Mouse (Mus musculus) T-cell, adult 2 months (primary cell): ENCODE results near the gene Lpp.

Experiments used
- DNase-seq: peaks from one replicate; pipeline ENCODE4 v3.0.0; 2022; ENCODE audit warnings: low spot score

The Lpp gene

DNA sequence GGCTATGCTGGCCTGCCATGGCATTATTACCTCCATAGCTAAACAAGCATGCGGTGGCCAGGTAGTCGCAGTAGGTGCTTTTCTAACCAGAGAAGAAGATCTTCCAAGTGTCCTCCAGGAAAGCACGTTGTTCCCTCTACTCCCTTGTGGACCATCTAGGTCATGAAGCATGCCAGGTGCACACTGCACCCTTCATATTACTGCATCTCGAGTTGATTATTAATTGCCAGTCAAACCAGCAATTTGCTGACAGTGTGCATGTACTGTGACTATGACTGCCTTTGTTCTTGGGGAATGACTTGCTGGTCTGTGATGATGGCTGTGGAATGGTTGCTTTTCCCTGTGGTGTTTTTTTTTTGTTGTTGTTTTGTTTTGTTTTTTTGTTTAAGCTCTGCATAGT, 45.1 kb downstream of the Lpp start:
- no peak for DNase-seq

DNA sequence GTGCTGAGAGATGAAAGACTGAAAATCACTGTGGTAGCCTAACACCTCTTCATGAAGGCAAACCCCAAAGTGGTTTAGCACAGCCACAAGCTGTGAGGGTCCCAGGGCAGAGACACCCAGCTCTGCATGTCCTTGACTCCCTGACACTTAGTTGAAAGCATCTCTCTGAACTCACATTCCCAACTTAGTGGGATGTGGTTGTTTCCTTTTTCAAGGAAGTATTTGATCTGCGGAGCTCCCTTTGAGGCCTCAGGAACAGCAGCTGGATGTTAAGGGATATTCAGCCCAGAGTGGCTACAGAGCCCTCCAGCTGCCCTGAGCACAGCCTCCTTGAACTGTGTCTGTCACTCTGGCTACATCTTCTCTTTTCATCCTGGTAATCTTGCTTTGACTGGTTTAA, 48.0 kb downstream of the Lpp start:
- no peak for DNase-seq

DNA sequence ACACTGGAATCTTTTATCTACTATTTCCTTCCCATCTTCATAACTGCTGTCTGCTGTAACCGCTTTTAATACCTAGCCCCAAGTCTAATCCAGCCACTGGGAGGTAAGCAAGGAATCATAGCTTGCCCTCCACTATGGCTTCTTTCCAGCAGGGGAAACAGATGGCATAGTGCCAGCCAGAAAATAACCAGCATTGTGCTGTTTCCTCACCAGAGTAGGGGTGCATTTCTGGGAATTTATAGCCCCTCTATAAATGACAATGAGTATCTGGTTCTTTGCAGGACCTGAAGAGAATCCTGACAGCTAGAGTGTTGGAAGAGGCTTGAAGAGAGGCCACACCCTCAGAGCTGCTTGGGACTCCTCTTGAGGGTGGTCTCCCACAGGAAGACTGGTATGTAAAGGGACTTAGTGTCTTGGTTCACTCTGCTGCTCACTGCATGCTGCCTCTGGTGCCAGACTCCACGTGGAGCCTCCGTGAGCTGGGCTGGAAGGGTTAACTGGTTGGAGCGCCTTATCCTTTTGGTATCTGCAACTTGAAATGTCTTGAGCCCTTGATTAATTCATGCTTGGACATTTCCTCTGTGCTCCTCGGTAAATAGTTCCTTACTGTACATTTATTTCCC, 49.3 kb downstream of the Lpp start:
- DNase-seq = no peak

DNA sequence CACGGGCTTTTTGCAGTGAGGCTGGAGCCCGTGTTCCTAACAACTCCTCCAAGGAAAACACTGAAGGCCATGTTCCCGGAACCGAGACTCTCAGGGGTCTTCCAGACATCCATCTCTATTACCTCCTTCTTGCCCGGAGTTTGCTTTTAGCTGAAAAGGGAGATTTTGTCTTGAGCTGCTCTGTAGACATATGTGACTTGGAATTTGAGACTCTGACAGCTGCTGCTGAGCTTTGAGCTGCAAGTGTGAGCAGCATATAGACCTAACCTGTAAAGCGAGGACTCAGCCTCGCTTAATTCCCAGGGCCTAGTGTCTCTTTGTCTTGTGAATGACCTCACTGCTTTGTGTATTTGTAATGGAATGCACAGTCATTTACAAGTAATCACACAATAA, 49.8 kb downstream of the Lpp start:
- DNase-seq = no peak

DNA sequence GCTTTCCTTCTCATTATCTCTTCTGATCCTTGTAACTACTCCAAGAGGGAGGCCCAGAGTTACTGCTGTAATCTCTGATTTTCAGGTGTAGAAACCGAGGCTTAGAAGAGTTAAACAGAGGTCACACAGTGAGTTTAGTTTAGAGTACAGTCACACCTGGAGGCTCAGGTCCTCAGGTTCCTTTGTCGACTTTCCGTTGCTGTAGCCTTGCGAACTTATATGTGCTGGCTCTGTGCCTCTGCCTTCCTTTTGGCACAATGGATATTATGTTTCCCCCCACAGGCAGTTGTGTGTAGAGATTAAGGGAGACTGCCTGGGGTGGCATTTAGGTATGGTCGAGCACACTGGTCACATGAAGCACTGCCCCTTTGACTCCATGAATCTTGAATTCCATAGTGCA, 50.2 kb downstream of the Lpp start:
- no peak for DNase-seq

DNA sequence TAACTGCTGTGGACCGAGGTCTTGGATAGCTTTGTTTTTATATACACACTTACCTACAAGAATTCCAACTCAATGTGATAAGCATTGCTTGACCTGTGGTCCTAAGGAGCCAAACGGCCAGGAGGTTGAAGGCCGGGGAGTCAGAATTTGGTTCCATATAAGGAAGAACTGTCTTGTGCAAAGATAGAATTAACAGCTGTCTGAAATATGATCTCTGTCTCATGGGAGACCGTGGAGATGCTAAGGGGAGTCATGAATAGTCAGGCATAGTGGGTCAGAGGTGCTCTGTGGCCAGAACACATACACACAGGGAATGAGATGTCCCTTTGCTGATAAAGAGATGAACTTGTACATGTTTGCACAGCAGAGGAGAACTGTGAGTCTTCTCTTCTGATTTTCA, 51.5 kb downstream of the Lpp start:
- no peak for DNase-seq

DNA sequence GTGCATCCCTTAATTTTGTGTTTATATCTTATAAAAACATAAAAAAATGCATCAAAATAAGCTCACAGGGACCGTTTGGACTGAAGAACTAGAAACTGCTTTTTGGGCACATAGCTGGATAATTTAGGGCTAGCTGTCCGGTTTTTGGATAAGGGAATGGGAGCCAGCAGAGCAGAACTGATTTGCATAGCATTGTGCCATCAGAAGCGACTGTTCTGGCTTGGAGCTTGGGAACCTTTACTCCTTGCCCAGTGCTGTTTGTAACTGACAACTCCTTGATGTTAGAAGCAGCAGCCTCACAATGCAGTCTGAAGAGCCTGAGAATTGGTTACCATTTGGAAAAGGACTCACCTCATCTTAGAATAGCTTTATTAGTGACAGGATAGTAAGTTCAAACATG, 52.2 kb downstream of the Lpp start:
- no peak for DNase-seq

DNA sequence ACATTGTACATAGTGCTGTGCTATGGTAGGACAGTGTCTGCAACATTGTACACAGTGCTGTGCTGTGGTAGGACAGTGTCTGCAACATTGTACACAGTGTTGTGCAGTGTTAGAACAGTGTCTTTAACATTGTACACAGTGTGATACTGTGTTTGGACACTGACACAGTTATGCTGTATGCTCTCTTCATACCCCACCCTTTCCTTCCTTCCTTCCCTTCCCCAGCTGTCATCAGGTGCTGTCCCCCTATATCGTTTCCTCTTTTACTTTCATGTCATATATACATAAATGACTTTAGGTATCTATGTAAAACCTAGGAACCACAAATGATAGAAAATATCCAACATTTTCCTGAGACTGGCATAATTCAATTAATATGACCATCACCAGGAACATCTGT, 53.1 kb downstream of the Lpp start:
- no peak for DNase-seq

DNA sequence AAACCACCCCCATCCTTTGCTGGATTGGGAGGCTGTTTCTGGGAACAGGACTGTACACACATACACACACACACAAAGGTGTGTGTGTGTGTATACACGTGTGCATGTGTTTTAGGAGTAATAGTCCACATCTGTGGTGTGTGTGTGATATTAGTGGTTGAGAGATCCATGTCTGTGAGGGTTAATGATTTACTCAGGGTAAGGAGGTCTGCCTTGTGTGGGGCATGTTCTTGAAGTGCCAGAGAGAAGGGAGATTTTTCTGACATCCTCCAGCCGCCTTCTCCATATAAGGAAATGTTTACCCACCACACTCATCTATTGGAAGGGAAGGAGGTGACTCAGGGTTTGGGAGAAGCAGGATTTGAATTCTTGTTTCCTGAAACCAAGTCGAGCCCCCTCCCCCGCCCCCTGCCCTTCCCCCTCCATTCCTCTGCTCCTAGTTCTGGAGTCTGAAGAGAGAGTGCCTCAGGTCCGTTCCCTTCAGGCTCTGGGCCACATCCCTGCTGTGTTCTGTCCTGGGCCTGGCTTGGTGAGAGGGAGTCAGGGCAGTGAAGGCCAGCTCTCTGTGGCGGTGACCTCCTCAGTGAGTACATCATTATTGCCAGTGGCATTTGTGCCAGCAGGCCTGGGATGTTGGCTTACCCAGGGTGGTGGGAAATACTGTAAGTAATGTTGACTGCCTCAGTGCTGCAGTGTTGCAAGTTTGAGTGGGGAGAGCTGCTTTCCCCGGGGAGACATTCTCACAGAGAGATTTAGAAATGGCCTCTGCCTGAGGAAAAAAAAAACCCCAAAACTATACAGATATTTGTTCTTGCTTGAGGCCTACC, 54.6 kb downstream of the Lpp start:
- no peak for DNase-seq

DNA sequence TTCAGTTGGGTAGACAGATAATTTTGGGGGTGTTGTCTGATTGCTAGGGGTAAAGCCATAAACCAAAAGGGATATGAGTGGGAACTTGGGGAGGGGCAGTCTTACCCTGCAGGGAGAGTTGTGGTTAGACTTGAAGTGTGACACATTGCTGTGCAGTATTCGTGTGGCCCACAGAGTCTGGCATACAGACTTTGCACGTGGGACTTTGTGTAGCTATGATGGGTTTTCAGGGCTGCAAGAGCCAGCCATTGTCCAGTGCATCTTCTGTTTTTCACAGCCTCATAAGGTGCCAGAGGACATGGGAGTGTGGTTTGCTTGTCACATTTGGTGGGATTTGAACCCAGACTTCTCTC, 55.2 kb downstream of the Lpp start:
- DNase-seq = peak; percentile 23

DNA sequence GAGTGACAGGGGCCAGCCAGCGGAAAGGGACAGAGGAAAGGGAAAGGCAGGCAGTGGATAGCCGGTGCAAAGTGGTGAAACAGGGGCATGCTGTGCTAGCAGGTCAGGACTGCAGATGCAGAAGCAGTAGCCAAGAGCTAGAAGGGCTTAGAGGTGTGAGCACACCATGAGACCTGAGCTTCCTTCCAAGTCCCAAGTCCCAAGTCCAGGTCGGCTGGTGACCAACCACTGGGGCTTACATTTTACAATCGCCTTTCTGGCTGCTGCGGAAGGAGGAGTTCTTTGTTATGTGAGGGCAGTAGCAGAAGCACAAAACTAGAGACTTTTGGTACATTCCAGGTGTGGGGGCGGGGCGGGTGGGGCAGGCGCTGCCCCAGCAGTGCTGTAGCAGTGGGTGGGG, 56.5 kb downstream of the Lpp start:
- no peak for DNase-seq

DNA sequence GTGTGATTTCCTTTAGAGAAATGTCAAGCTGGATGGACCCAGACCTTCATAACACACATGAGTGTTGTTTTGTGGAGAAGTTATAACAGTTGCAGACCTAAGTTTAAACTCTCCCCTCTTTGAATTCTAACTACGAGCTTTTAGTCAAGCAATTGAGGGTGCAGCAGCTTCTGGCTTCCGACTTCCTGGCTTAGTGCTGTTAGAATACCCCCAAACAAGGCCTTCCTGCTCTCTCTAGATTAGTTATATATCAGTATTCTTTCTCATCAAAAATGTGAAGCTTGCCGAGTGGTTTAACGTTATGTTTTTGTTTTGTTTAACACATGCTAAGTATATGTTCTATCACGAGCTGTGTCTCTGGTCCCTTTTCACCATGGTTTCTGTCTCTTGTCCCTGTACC, 56.9 kb downstream of the Lpp start:
- DNase-seq = peak; percentile 39

DNA sequence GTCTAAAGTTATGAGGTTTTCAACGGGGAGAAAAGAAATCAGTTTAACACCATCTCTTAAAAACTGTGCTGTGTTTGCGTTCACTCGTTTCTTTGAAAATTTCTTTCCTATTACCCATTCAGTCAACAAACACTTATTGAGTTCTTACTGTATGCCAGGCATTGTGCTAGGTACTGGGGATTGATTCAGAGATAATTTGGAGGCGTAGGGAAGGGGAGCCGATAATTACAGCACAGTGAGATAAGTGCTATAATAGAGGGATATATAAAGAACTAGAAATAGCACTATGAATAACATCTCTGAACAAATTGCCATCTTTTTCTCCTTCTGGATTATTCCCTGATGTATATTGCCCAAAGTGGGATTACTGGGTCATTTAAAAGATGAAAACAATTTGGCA, 57.8 kb downstream of the Lpp start:
- no peak for DNase-seq

DNA sequence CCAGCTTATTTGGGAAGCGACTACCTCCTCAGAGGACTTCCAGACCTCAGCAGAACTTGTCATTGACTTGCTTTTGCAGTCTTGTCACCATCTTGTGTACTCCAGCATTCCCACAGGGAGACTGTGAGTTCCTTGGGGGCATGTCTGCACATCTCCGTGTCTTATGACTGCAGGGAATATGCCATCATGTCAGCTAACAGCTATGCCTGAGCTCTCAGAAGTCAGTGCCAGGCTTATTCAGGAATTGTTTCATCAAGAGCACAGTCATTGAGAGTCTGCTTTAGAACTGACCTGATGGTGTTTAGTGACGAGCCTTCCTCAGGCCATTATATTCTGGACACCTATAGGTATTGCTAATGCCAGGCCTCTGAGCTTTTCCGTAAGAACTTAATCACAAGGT, 60.2 kb downstream of the Lpp start:
- no peak for DNase-seq

DNA sequence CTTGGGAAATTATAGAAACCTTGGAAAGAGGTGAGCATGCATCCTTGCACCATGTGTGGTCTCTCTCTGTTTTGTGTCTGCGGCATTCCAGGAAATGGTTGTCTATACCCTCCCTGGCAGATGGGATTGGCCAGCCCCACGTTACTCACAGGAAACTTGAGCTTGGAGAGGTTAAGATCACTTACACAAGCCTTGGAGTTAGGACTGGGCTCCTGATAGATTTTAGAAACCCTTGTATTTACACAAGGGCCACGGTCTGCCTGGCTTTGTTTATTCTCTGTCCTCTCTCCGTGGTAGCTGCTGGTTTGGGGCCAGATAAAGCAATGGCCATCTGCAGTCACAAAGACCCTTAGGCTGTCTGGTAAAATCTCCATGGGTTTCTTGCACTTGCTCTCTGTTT, 61.2 kb downstream of the Lpp start:
- DNase-seq = no peak

DNA sequence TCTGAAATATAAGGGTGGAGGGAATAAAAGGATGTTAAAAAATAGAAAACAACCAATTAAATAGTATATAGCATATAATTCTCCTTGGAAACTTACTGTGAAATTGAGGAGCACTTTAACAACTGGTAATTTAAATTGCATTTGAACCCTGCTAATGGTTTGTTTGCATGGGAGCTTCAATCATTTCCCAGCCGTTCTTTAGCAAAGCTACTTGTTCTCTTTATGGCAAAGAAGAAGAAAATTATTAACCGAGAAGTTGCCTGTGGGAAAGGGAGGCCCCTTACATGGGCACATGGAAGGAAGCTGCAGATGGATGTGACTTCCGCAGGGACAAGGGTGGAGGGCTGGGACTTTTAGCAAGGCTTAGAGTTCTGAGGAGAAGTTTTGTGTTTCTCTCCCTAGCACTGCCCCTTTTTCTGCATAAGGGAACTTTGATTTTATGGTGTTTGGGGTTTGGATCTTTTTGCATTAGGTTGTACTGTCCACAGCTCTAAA, 62.1 kb downstream of the Lpp start:
- no peak for DNase-seq

DNA sequence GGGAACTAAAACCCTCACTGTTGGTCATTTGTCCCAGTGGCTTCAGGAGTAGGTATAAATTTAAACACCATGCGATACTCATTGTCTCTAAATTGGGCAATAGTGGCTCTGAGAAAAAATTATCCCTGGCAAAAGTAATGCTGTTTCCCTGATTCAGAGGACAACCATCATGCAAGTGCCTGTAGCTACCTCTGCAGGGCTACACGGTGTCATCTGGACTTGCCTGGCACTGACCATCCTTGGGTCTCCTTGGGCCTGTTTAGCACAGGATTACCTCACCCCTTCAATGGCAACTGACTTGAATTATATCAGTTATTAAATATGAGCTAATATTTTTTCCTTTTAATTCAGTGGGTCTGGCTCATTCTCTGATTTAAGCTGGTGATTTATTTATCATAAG, 70.5 kb downstream of the Lpp start:
- no peak for DNase-seq

DNA sequence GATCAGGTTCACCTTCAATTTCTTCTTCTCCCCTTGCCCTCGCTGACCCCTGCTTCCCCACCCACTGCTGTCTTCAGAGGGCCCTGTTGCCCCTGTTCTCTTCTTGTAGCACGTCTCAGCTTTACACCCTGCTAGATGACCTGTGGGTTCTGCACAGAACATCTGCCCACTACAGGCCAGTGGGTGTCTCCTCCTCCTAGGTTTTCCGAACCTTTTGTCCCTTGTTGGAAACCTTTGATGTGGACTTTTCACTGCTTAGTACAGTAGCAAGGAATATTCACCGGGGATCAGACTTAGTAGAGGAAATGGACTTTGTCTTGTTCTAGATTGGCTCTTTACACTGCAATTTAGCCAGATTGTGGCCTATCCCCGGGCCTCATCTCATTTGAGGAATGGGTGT, 71.1 kb downstream of the Lpp start:
- DNase-seq = no peak

DNA sequence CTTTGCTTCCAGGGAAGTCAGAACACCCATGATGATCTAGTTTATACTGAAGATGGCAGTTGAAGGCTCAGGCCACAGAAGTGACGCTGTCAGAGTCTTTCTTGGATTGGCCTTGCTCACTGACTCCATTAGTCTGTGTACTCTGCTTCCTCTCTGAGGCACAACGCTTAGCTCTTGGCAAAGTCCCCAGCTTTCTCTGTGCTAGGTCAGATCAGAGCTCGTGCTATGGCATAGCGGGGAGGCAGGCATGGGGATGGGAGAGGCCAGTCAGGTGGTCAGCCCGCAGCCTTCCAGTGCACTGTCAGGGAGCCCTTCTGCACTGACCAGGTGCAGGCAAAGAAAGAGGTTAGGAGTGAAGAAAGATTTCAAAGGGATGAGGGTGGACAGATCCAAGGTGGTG, 72.3 kb downstream of the Lpp start:
- DNase-seq = no peak

DNA sequence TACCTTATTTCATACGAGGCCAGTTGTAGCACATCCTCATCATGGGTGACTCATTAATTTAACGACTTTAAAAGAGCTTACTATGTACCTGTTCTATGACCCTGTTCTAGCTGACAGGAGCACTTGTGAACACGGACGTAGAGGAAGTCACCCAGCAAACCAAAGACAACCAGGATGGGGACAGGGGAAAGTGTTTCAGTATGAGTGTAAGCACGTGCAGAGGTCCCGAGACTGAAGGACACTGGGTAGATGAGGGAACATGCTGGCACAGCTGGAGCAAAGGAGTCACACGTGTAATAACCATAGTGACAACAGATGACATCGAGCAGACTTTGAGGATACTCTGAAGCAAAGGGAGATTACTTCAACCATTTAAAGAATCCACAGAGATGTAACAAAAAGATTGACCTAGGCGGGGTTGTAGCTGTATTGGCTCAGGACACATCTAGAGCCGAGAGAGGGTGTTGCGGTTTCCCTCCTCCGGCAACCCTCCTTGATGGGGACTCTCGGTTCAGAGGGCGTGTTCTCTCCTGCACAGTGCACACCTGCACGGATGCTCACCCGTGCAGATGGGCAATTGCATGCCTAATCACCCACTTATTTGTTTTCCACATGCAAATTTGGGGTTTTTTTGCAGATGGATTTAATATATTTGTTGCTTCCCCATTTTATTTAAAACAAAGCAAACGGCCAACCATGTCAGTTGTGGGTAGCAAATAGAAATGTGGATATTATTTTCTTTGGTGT, 74.4 kb downstream of the Lpp start:
- DNase-seq = peak; percentile 5

DNA sequence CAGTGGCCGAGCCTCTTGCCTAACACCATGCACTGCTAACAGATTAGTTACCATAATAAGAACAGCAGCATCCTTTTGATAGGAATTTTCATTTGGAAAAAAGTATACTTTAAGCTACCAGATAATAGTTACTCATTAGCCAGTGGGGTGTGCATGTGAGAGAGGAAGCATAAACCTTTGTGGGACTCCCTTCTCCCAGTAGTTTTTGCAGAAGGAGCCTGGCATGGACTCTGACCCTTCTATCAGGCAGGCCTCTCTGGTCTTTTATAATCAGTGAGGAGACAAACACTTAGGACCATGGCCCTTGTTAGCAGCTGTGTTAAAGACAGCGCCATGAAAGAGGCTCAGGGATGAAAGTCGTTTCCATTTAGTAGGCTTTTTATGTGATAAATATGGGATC, 76.0 kb downstream of the Lpp start:
- DNase-seq = no peak

DNA sequence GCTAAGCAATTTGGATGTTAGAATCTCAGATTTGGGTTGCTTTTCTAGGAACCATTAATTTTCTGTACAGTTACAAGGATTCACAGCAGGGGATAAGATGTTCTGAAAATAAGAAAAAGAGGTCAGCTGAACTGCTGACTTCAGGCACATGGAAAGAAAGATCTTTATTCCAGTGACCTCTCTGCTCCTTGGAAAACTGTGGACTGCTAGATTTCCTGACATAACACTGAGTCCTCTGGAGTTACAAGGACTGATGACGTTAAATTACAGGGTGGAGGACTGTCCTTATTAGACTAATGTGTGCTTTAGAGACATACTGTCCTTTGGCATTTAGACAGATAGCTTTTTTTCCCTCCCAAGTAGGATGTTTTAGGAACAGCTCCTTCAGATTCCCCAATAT, 77.3 kb downstream of the Lpp start:
- no peak for DNase-seq

DNA sequence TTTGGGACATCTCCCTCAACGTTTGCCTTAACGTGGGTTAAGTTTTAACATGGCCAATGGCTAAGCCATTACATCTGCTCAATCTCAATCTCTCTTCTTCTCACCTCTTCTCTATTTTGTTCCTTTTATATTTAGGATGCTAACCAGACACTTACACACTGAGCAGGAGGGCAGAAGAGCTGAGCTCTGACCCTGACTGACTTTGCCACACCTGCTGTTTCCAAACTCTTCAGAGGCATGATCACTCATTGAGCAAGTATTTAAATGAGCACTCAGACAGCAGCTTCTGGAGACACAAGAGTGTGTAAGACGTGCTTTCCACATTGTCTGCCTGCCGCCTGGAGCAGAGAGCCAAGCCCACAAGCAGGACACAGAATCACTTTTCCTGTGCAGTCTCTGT, 77.7 kb downstream of the Lpp start:
- DNase-seq = no peak
